Mouse (Mus musculus) embryo, embryonic 11.5 days (tissue): ENCODE measurements around the gene Rad23a.

Experiments used
- DNase-seq: peaks from one replicate; pipeline ENCODE4 v3.0.0-alpha.2; 2012; ENCODE audit warnings: low read depth, low spot score

The Rad23a gene

DNA sequence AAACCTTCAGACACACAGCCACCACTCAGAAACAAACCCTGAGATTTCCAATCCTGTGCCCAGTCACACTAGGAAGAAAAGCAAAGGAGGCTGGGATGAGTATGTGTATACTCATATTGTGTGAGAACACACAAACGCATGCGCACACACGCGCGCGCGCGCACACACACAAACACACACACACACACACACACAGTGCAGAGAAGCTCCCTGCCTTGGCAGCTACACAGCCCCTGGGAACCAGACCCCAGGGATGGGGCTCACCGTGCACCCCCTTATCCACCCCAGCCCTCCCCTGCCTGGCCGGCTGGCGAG, 26.3 kb downstream of the Rad23a start:
- DNase-seq: no peak

DNA sequence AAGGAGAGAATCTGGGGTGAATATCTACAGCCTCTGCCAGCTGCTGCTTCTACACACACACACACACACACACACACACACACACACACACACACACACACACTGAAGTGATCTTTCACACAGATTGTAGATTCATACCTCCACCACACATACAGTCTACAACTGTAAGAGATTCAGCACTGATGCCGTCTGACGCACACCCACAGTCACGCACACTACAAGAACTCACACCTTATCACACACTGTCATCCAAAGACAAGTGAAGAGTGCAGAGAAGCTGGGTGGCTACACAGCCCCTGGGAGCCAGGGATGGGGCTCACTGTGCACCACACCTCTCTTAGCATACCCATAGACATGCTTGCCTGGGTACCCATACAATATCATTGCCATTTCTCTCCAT, 26.6 kb downstream of the Rad23a start:
- DNase-seq: no peak

DNA sequence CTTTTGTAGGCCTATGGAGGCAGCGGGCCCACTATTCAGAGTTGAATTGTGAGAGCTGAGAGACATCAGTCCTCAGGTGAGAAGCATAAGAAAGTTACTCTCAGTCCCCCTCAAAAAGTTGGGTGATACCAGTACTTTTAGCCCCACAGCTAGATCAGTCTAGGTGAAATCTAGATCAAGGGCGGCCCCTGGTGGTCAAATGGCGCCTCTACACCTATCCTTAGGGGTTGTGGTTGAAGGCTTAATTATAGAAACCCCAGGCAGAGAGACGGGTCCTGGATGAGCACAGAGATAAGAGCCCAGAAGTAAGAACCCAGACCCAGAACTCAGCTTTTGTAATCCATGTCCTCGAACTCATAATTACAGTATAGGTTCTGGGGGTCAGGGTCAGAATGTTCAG, 27.4 kb downstream of the Rad23a start:
- no peak for DNase-seq

DNA sequence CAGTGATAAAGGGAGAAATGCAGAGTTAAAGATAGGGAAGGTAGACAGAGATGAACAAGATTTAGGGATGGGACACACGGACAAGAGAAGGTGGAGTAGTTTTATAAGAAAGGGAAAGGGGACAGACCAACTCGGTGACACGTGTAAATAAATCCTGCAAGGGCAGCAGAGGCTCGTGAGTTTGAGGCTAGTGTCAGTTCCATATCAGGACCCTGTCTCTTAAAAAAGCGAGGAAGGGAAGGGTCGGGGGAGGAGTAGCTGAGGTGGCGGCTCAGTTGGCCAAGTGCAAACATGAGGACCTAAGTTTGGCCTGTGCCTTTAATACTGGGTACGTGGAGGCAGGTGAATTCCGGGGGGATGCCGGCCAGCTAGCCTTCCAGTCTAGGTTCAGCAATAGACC, 29.2 kb downstream of the Rad23a start:
- no peak for DNase-seq

DNA sequence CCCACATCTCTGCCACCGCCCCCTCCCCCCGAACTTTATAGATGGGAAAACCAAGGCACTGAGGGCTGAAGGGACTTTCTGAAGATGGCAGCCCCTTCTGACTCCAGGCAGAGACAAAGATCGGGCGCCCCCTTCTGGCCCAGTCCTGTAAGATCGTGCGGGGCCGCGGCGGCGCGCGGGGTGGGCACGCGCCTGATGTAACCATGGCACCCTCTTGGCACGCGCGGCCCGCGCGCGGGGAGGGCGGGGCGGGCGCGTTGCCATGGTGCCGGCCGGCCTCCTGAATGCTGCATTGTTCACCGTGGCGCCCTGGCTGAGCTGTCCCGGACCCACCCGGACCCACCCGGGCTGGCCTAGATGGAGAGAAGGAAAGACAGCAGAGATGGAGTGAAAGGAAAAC, 29.6 kb downstream of the Rad23a start:
- DNase-seq: peak; percentile 78

DNA sequence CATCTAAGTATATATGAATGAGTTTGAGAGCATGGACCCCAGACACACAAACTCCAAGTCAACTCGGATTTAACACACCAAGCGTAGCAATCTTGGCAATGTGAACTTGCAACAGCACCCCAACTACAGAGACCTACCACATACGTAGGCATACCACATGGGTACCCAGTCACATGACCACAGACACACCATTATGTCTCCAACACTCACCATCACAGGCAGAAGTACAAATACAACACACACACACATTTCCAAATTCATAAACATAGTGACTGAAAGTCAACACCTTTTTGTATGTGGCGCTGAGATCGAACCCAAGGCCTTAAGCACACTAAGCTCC, 30.6 kb downstream of the Rad23a start:
- DNase-seq: no peak

DNA sequence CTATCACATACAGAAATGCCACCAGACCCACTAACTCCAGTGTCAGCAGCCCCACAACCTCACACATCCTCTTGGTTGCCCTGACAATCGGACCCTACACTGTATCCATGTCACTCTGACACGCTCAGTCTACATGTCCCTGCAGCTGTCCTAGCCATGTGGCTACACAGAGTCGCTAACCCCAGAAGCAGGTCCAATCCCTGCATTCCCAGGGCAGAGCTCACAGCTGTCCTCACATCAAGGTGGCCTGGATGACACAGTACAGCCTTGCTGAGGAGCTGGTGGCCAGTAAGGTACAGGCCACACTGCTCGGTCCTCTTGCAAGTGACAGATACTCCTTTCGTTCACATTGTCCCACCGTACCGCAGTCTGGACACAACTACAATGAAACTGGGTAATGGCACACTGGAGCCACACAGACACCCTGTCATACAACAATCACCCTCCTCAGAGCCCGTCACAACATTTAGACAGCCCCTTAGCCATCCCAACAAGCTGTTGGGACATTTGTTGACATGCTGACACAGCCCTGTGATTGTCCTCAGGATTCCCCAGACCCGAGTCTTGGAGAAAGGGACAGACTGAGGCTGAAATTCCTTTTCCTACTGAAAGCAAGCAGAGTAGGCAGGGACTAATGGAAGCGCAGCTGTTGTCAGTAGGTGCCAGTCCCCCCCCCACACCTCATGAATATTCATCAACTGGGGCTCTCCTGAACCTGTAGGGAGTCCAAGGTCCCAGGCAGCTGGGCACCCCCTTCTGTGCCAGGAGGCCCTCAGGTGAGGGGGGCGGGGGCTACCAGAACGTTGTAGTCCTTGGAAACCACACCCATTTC, 31.1 kb downstream of the Rad23a start:
- no peak for DNase-seq

DNA sequence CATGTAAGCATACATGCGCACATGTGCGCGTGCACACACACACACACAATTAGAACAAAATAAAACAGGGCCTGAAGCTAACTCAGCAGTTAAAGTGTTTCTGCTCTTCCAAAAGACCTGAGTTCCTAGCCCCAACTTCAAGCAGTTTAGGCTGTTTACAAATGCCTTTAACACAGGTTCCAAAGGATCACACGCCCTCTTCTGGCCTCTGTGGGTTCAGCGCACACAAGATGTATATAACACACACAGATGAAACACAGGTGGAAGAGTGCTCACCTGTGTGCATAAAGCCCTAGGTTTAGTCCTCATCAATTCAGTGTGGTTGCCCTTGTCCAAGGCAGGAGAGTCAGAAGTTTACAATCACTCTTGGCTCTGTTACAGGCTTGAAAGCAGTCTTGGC, 34.4 kb downstream of the Rad23a start:
- no peak for DNase-seq

DNA sequence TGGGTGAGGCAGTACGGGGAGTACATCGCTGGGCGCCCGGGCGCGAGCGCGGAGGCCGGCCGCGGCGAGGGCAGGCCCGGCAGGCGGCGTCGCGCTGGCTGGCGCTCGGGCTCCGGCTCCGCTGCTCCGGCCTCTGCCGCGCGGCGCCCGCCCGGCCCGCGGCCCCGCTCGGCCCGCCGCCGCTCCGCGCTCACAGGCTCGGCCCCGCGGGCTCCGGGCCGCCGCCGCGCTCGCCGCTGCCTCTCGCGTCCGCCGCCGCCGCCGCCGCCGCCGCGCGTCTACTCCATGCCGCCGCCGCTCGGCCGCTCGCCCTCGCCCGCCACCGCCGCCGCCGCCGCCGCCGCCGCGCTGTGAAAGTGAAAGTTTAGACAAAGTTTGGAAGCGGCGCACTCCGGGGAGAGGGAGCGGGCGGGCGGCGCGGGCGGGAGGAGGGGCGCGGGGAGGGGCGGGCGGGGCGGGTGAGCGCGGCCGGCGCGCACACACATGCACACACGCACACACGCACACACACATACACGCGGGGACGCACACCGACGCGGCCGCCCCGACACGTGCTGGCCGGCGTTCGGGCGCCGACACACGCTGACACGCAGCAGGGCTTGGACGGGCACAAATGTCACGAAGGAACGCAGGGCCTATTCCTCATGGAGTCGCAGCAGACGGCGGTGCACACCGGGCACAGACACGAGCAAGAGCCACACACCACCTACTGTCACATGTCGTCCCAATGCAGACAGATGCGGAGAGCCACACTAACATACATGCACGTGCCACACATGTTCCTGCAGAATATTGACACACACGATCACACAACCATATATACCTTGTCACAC, 40.2 kb downstream of the Rad23a start, which contains the start of gene Nfix:
TSS of gene Nfix (minus strand) at position 346 of the 833 bp plus-strand sequence.
- DNase-seq: no peak

DNA sequence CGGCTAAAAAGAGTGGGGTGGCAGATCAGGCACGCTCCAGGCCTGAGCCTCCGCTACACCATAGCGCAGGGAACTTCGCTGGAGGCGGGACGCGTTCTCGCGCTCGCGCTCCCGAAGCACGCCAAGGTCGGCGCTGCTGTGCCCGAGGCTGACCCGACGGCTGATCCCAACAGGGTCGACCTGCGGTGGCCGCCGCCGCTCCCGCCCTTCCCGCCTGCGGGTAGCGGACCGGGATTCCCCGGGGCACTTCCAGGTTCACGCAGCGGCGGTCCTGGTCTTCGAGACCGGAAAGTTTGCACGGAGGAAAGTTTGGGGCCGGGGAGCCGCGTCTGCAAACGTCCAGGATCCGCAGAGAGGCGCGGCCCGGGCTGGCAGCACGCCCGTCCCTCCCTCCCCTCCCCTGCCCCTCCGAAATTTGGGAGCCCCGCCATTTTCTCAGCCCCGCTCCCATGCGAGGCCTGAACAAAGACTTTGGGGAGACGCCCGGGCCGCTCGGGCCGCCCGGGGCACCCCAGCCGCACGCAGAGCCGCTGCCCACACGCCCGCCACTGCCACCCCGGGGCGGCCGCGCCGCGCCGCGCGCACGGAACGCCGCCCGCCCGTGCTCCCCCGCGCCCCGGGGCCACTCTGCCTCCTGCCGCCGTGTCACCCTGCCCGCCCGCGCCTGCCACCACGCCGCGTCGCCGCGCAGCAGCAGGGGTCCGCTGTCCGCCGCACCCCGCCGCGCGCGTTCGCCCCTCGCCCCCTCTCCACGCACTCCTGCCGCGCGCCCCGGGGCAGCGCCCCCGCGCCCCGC, 41.1 kb downstream of the Rad23a start:
- no peak for DNase-seq

DNA sequence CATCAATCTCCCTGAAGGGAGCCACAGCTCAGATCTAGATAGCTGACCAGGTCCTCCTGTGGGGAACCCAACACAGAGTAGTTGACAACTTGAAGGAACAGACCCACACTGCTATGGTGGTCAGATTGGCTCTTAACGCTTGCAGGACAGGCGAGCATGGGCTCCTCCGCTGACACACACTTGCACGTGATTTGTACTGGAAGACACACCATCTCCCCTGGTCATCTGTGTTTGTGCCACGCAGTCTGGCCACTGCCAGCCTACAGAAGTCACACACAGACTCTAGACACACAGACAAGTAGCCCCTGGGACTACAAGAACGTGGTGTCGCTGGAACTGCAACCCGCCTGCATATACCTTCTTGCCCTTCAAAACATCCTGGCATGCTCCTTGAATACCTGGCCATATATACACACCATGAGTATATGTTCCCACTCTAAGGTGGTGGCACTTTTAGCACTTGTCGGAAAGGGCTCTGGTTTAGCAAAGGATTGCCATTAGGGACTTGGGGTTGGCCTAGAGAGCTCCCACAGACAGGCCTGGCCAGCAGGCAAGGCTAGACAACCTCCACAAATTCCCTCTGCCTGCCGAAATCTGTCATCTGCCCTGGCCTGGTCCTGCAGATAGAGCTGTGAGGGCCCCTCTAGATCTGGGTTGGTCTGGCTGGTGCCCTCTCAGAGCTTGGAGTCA, 41.9 kb downstream of the Rad23a start:
- DNase-seq: no peak

DNA sequence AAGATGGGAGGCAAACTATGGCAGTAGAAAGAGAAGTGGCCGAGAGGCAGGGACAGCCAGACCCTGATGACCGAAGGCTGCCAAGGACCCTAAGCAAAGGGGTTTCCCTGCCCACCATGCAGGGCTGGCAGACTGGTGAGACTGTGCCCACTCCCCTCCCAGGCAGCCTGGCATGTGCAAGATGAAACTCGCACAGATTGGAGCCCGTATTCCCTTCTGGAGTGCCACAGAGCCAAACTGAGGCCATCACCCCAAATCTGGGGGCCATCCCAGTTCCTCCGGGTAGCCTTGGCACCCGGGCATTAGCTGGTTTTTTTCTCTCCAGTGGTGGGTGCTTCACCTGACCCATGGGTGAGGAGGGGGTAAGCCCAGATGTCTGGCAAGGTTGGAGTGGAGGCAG, 42.5 kb downstream of the Rad23a start:
- DNase-seq: no peak

DNA sequence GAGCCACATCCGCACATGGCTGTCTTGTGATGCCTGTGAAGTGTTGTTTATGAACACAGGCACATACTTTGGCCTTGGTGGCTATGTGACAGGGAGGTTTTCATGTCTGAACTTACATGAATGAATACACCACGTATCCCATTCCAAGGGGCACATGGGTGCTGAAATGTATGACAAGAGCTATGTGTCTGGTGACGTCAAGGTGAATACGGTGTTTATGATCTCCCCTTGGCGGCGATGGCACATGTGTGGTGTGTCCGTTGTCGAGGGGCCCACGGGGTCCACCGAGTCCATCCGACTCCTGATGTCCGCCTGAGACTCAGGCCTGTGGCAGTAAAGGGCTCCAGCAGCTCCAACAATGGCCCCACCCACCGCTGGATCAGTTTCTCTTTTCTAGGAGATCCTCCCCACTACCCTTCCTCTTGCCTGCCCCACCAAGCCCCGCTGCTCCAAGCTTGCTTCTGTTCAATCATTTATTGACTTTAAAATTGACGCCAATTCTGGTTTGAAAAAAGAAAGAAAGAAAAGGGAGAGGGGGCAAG, 43.1 kb downstream of the Rad23a start:
- DNase-seq: no peak

DNA sequence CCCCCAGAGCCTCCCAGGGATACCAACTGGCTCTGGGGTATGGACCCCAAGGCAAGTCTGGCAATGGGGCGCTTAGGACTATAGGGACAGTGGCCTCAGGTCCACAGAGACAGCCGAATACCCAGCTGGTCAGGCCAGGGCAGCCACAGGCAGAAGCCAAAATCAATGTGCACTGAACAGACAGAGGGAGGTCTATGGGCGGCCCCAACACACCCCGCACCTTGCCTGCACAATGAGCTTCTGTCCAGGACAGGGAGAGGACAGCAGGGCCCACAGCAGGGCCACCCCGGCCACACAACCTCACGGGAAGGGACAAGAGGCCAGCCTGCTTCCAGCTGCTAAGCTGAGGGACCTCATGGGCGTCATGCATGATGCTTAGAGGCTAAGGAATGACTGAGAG, 46.0 kb downstream of the Rad23a start:
- no peak for DNase-seq

DNA sequence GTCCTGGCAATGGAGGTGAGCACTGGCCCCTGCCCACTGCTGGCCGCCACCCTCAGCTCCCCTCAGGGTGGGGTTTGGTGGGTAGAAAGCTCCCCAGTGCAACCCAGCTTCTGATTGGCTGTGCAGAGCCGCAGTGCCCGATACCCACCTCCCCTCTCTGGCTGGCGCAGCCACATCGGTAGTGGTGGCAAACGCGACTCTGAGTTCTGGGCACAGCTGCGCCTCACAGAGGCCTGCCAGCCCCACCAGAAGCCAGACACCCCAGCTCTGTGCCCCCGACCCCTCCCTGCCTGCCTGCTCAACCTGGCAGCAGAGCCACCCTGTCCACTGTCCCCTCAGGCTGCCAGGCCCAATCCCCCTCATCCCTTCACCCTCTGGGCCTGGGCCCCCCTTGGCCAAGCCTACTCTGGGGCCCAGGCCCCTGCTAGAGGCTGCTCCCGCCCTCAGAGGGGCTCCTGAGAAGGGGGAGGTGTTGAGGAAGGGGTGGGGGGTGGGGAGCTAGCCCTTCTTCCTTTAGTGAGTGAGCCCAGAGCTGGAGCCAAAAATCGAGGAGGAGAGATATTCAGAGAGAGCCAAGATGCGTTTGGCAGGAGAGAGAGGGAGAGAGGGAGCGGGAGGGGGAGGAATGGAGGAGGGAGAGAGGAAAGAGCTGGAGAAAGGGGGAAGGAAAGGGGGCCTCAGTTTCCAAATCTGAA, 46.5 kb downstream of the Rad23a start:
- DNase-seq: no peak

DNA sequence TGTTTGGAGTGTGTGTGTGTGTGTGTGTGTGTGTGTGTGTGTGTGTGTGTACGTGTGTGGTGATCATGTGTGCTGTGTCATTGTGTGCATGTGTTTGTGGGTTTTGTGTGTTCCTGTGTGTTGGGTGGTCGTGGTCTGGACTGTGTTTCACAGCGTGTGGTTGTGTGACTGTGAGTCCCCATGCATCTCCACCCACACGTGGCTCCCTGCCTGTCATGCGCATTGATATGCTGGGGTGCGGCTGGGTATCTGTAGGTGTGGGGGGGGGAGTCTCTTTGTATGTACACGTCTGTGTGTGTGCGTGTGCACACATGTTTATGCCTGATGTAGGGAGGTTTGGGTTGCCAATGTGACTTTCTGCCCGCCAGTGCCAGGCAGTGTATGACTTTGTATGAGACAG, 47.3 kb downstream of the Rad23a start:
- DNase-seq: no peak

DNA sequence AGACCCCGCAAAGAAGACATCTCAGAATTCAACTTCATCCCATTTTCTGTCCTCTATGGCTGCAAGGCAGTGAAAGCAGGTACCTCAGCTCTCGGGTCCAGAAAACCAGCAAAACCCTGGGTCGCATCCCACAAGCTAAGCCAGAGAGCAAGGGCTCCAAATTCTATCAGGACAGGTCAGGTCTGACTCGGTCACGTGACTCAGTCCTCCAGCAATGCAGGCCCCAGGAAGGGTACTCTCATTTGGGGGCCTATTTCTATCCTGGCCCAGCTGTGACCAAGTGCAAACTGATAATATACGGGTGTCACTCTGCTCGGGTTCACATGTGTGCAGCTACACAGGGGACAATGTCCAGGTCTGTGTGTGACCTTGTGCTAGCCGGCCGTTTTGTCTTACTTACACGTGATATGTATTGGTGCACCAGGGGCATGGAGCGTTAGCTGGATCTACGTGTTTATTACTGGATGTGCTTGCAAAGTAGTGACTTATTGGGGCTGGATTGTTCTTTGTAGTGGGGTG, 48.0 kb downstream of the Rad23a start:
- no peak for DNase-seq

DNA sequence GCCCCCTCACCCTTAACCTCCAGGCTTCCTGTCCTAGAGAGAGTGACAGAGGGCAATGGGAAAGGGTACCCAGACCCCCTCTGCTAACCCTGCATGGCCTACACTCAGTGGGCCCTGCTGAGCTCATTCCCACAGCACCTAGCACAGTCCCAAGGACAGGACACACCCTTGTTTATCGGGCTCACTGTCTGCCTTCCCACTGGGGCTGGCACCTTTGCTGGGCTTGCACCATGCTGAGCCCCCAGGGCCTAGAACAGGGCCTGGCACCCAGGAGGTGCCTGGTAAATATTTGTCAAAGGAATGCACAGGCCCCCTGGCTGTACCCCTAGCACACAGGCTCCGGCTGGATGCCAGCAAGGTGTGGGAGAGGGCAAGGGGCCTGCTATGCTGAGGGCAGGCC, 49.9 kb downstream of the Rad23a start:
- DNase-seq: no peak

DNA sequence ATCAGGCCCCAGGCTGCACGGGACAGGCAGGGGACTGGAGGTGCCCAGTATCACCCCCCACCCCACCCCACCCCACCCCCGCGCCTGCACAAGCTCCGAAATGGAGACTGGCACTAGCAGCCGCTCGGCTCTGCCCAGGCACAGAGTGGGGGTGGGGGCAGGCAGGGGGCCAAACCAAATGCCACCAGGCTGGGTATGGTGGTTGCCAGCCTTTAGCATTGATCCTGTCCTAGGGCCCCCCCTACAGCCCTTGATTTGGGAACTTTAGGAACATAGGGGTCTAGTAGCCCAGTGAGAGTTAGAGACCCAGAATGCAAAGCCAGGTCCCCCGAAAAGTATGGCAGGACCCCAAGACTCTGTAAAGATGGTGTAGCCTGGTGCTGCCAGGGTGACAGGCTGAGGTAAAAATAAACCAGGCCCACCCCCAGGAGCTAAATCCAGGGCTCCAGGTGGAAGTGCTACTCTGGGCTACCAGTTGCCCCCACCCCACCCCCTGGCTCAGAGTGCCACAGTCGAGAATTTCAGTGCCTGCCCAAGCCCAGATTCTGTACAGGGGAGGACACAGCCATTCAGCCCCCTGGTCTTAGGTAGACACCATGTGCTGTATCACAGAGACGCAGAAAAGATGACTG, 50.5 kb downstream of the Rad23a start:
- DNase-seq: no peak

DNA sequence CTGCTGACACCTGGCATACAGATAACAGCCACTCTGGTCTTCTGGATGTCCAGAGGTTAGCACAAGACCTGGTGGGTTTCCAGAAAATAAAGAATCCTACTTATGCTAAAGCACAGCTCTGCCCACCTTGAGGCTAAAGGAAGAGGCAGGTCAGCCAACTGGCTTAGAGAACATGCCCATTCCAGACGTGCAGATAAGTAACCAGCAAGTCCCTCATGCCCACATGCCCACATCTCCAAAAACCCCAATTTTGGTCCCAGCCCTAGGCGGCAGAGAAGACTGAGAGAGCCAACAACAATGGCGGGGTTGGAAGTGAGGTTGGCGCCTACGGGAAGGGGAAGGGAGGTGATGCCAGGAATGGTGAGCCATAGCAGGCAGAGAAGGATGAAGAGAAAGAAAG, 51.1 kb downstream of the Rad23a start:
- no peak for DNase-seq
